Mouse (Mus musculus) heart, postnatal 0 days (tissue): ENCODE measurements around the gene Suv39h2. TPM values are rescaled to one million over a fixed set of nuclear protein-coding genes. Genes with fewer than 3 reads are reported as not detected.

Experiments used
- ATAC-seq: fragments of 200-750 bp; cut with Nextera tagmentation; 2 replicates; pipeline ENCODE4 v1.8.0; 2017; ENCODE audit warnings: low read depth, moderate number of reproducible peaks, moderate library complexity; ENCODE audit not compliant: insufficient read depth
- DNase-seq: peaks from one replicate; pipeline ENCODE4 v3.0.0-alpha.2; 2016; ENCODE audit warnings: low spot score
- H3K27ac ChIP-seq: fragments of 300-500 bp; sonication (generic); 2 replicates; pipeline ENCODE4 v1.5.1; 2014; ENCODE audit warnings: low read depth, mild to moderate bottlenecking
- H3K27me3 ChIP-seq: fragments of 300-500 bp; sonication (generic); 2 replicates; pipeline ENCODE4 v1.6.1; 2014; ENCODE audit warnings: low read length, mixed read lengths; ENCODE audit not compliant: control insufficient read depth, insufficient read depth
- H3K36me3 ChIP-seq: fragments of 300-500 bp; sonication (generic); replicated peaks from 2 replicates; pipeline ENCODE4 v1.6.1; 2014; ENCODE audit warnings: low read length, mixed read lengths; ENCODE audit not compliant: control insufficient read depth, insufficient read depth
- H3K4me1 ChIP-seq: fragments of 300-500 bp; sonication (generic); 2 replicates; pipeline ENCODE4 v1.6.1; 2014; ENCODE audit warnings: antibody characterized with exemption; ENCODE audit not compliant: control insufficient read depth, insufficient read depth
- H3K4me2 ChIP-seq: fragments of 300-500 bp; sonication (generic); 2 replicates; pipeline ENCODE4 v1.6.1; 2014; ENCODE audit warnings: low read depth, mild to moderate bottlenecking, low read length, moderate library complexity
- H3K4me3 ChIP-seq: fragments of 300-500 bp; sonication (generic); 2 replicates; pipeline ENCODE4 v1.5.1; 2014; ENCODE audit warnings: low read depth, low read length
- H3K9ac ChIP-seq: fragments of 300-500 bp; sonication (generic); replicated peaks from 2 replicates; pipeline ENCODE4 v1.6.1; 2014; ENCODE audit warnings: low read depth, low read length, mixed read lengths
- H3K9me3 ChIP-seq: fragments of 300-500 bp; sonication (generic); replicated peaks from 2 replicates; pipeline ENCODE4 v1.6.1; 2016; ENCODE audit warnings: low read length; ENCODE audit not compliant: control insufficient read depth
- CTCF ChIP-seq: IDR thresholded peaks from 2 replicates; pipeline ENCODE4 v1.5.1; 2016; ENCODE audit warnings: antibody characterized with exemption, control low read depth, low read depth
- EP300 ChIP-seq: IDR thresholded peaks from 2 replicates; pipeline ENCODE4 v1.6.1; 2016; ENCODE audit warnings: antibody characterized with exemption, low read depth
- WGBS: fragments of 180-500 bp; shearing (Covaris S2); extraction: QIAGEN DNeasy Blood & Tissue Kit; methylation state at CpG from one replicate; pipeline ENCODE4 v1.1.7; 2014; 5-methylcytosine and 5-hydroxymethylcytosine counted together
- polyA plus RNA-seq: library from polyadenylated mRNA; unstranded; fragments of >200 nt; fragmentation: Nextera tagmentation; extraction: Ambion mirVana; gene quantifications from 2 replicates; pipeline ENCODE4 v1.2.1, GENCODE M21; 2015
- total RNA-seq: library from RNA; depleted of rRNA; stranded (reverse); fragments of >200 nt; gene quantifications from 2 replicates; pipeline ENCODE4 v1.2.3, GENCODE M21; 2014; ENCODE audit warnings: low replicate concordance

Gene Suv39h2
- total and polyA plus RNA-seq, 2 experiments from 2014 or later: 2.2 to 2.7 TPM

GRCm38 (mm10) chr2:3473891-3474290 lies 940 bp downstream of the Suv39h2 start:
- Histone ChIP-seq H3K9me3 (no peaks in the 10 kb centered on the region), H3K4me1 (0 out of 2 replicates have a peak, but pooled peaks cover 8% of the 10 kb centered on the region), H3K4me2 (peak overlapping the region; percentile 98), H3K27ac (peak overlapping the region; percentile 79; the same call in 1 of the 2 replicates), H3K9ac (peak overlapping the region; percentile 72), H3K36me3 (no peaks in the 10 kb centered on the region), H3K4me3 (peak overlapping the region; percentile 96), H3K27me3 (no peaks in the 10 kb centered on the region)
- TF ChIP-seq CTCF (no peak), EP300 (no peak)
- WGBS: 2% methylated on average over 12 of the region's 12 CpGs
- DNase-seq (no peak), ATAC-seq (no peak)

GRCm38 (mm10) chr2:3456590-3456989 lies 18.2 kb downstream of the Suv39h2 start:
- Histone ChIP-seq H3K27me3 (no peaks in the 10 kb centered on the region), H3K9ac (no peak overlapping the region), H3K36me3 (peaks cover 43% of the 10 kb centered on the region), H3K4me1 (no peaks in the 10 kb centered on the region), H3K27ac (no peak overlapping the region), H3K4me3 (no peak overlapping the region), H3K9me3 (no peaks in the 10 kb centered on the region), H3K4me2 (no peak overlapping the region)
- DNase-seq (no peak), ATAC-seq (no peak)
- WGBS: 83% methylated on average over 4 of the region's 4 CpGs
- TF ChIP-seq CTCF (no peak), EP300 (no peak)

GRCm38 (mm10) chr2:3453096-3453495 lies 21.7 kb downstream of the Suv39h2 start:
- Histone ChIP-seq H3K9ac (no peak overlapping the region), H3K27ac (no peak overlapping the region), H3K4me1 (no peaks in the 10 kb centered on the region), H3K27me3 (no peaks in the 10 kb centered on the region), H3K36me3 (peaks cover 43% of the 10 kb centered on the region), H3K4me2 (no peak overlapping the region), H3K9me3 (no peaks in the 10 kb centered on the region), H3K4me3 (no peak overlapping the region)
- no peak for DNase-seq
- no peak for ATAC-seq
- whole genome bisulfite sequencing: 86% methylated on average over 3 of the region's 3 CpGs
- no peak for TF ChIP-seq CTCF
- TF ChIP-seq EP300: no peak

GRCm38 (mm10) chr2:3449431-3449830 lies 25.4 kb downstream of the Suv39h2 start:
- TF ChIP-seq CTCF (no peak), EP300 (no peak)
- no peak overlapping the region for H3K4me2 ChIP-seq
- DNase-seq: no peak
- H3K4me1 ChIP-seq: no peaks in the 10 kb centered on the region
- ATAC-seq: no peak
- H3K9ac ChIP-seq: no peak overlapping the region
- H3K9me3 ChIP-seq: no peaks in the 10 kb centered on the region
- peaks cover 34% of the 10 kb centered on the region for H3K36me3 ChIP-seq
- H3K4me3 ChIP-seq: no peak overlapping the region
- H3K27ac ChIP-seq: no peak overlapping the region
- 63% methylated on average over 2 of the region's 2 CpGs for WGBS
- no peaks in the 10 kb centered on the region for H3K27me3 ChIP-seq

- DNase-seq (no peak), ATAC-seq (no peak)
- TF ChIP-seq CTCF: no peak
- no peak for TF ChIP-seq EP300
- no peak overlapping the region for H3K4me3 ChIP-seq
- H3K9me3 ChIP-seq: no peaks in the 10 kb centered on the region
- WGBS: 85% methylated on average over 4 of the region's 4 CpGs
- no peak overlapping the region for H3K27ac ChIP-seq
- H3K4me1 ChIP-seq: no peaks in the 10 kb centered on the region
- H3K4me2 ChIP-seq: no peak overlapping the region
- no peak overlapping the region for H3K9ac ChIP-seq
- H3K36me3 ChIP-seq: peaks cover 24% of the 10 kb centered on the region
- no peaks in the 10 kb centered on the region for H3K27me3 ChIP-seq
Observed at GRCm38 (mm10) chr2:3445984-3446383, 28.8 kb downstream of the Suv39h2 start.

- Histone ChIP-seq H3K4me3 (no peak overlapping the region), H3K36me3 (peaks cover 18% of the 10 kb centered on the region), H3K4me2 (no peak overlapping the region), H3K9ac (no peak overlapping the region), H3K27me3 (no peaks in the 10 kb centered on the region), H3K4me1 (no peaks in the 10 kb centered on the region), H3K9me3 (no peaks in the 10 kb centered on the region), H3K27ac (no peak overlapping the region)
- DNase-seq: no peak
- 69% methylated on average over 7 of the region's 7 CpGs for WGBS
- ATAC-seq: no peak
- TF ChIP-seq CTCF (no peak), EP300 (no peak)
Observed at GRCm38 (mm10) chr2:3444206-3444605, 30.6 kb downstream of the Suv39h2 start.
